Mouse (Mus musculus) forebrain, embryonic 10.5 days (tissue): ENCODE data around the gene Kcnk7. TPM values are rescaled to one million over a fixed set of nuclear protein-coding genes. Genes with fewer than 3 reads are reported as not detected.

Experiments used
- DNase-seq: peaks from one replicate; pipeline ENCODE4 v3.0.0-alpha.2; 2017; ENCODE audit warnings: low spot score; ENCODE audit errors: extremely low spot score
- H3K27ac ChIP-seq: fragments of 300-500 bp; sonication (generic); 2 replicates; pipeline ENCODE4 v1.5.1; 2016; ENCODE audit warnings: mild to moderate bottlenecking
- H3K27me3 ChIP-seq: fragments of 300-500 bp; sonication (generic); 2 replicates; pipeline ENCODE4 v1.6.1; 2016; ENCODE audit warnings: mild to moderate bottlenecking; ENCODE audit not compliant: poor library complexity, severe bottlenecking
- H3K36me3 ChIP-seq: fragments of 300-500 bp; sonication (generic); replicated peaks from 2 replicates; pipeline ENCODE4 v1.6.1; 2016; ENCODE audit warnings: mild to moderate bottlenecking, moderate library complexity
- H3K4me1 ChIP-seq: fragments of 300-500 bp; sonication (generic); 2 replicates; pipeline ENCODE4 v1.6.1; 2016
- H3K4me3 ChIP-seq: fragments of 300-500 bp; sonication (generic); 2 replicates; pipeline ENCODE4 v1.5.1; 2016; ENCODE audit warnings: mild to moderate bottlenecking, moderate library complexity
- H3K9me3 ChIP-seq: fragments of 300-500 bp; sonication (generic); 2 replicates; pipeline ENCODE4 v1.6.1; 2016; ENCODE audit warnings: mild to moderate bottlenecking, moderate library complexity
- WGBS: fragments of 180-500 bp; shearing (Covaris S2); methylation state at CpG from one replicate; pipeline ENCODE4 v1.1.7; 2016; 5-methylcytosine and 5-hydroxymethylcytosine counted together
- polyA plus RNA-seq: library from polyadenylated mRNA; unstranded; fragments of >200 nt; fragmentation: Nextera tagmentation; extraction: Ambion mirVana; gene quantifications from 2 replicates; pipeline ENCODE4 v1.2.1, GENCODE M21; 2016

Kcnk7 gene
- polyA plus RNA-seq, 1 experiment from 2014 or later, result 0.19 TPM

DNA sequence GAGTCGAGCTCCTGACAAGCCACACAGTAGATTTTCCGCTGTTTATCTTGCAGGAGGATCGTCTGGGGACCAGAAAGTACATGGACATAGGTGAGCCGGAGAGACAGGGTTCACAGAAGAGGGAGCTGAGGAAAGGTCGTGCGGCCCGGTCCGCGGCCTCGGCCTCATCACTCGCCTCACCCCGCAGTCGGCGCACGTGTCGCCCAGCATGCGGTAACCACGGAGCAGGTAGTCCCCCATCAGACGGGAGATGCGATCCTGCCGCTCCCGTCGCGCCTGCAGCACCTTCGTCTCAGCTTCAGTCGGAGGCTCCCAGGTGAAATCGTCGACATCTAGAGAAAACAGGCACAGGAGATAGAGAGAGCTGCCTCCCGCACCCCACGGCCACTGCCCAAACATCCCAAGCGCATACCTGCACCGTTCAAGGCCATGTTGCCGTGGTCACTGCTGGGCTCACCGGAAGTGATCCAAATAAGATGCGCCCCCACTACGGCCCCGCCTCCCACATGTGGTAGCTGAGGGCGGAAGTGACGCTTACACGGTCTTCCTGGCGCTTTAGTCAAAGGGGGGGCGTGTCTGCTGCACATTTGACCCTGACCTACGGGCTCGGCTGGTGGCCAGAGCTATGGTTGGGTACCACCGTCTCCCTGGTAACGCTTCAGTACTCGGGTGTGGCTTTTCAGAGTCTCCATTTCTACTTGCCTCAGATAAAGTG lies 27.3 kb downstream of the Kcnk7 start:
- WGBS, result under 1% methylated on average over 47 of the region's 47 CpGs
- Histone ChIP-seq H3K27ac (peak overlapping the region; percentile 84), H3K27me3 (peaks cover 10% of the 10 kb centered on the region)

DNA sequence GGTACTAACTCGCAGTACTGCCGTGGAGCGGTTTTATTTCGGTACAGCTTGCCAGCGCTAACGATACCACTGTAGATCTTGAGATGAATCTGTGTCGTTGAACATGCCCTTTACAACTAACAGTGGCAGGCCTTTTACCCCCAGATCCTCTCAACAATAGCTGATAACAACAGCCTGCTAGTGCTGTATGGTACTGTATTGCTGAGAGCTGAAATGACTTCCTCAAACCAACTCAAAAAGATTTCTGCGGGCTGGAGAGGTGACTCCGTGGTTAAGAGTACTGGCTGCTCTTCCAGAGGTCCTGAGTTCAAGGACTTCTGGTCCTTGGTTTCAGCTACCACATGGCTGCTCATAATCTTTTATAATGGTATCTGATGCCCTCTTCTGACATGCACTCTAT lies 30.2 kb downstream of the Kcnk7 start:
- Histone ChIP-seq H3K36me3 (peaks cover 9% of the 10 kb centered on the region), H3K9me3 (no peaks in the 10 kb centered on the region)
- WGBS, result 83% methylated on average over 9 of the region's 9 CpGs

More for the DNA sequence above, 27.3 kb downstream of the Kcnk7 start:
- Histone ChIP-seq H3K9me3 (no peaks in the 10 kb centered on the region), H3K4me3 (peak overlapping the region; percentile 88), H3K36me3 (peaks cover 17% of the 10 kb centered on the region), H3K4me1 (peaks cover 56% of the 10 kb centered on the region)
- DNase-seq, result peak; percentile 98

DNA sequence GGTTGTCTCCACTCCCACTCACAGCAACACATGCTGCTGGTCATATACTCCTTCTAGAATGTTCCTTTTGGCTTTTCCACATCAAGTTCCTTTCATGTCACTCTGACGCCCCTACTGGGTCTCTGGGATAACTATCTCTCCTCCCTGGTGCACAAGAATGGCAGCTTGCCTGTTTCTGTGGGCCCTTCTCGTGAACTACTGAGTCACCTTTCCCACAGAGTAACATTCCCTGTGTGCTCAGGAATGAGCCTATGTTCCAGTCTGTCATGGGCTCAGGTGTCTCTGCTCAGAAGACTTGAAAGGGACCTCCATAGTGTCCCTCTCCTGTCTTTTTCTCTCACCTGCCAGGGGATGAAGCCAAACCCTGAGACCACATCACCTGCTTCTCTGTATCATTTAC lies 35.3 kb downstream of the Kcnk7 start:
- Histone ChIP-seq H3K9me3 (no peaks in the 10 kb centered on the region), H3K27ac (no peak overlapping the region), H3K4me3 (no peak overlapping the region), H3K4me1 (peaks cover 41% of the 10 kb centered on the region), H3K36me3 (no peaks in the 10 kb centered on the region), H3K27me3 (peaks cover 68% of the 10 kb centered on the region)
- no peak for DNase-seq
- 57% methylated on average over 2 of the region's 2 CpGs for WGBS

More for the DNA sequence above, 30.2 kb downstream of the Kcnk7 start:
- DNase-seq, result no peak
- Histone ChIP-seq H3K4me1 (peaks cover 28% of the 10 kb centered on the region), H3K27me3 (peaks cover 17% of the 10 kb centered on the region), H3K27ac (no peak overlapping the region), H3K4me3 (no peak overlapping the region)

- H3K27me3 ChIP-seq, result peaks cover 80% of the 10 kb centered on the region
- DNase-seq, result no peak
- H3K27ac ChIP-seq, result peak within 1 kb of the TSS; percentile 88
- H3K9me3 ChIP-seq, result no peaks in the 10 kb centered on the region
- WGBS, result 12% methylated on average over 14 of the region's 14 CpGs
- no peaks in the 10 kb centered on the region for H3K36me3 ChIP-seq
- H3K4me3 ChIP-seq, result peak within 1 kb of the TSS; percentile 77
- H3K4me1 ChIP-seq, result peaks cover 48% of the 10 kb centered on the region
Observed at GRCm38 (mm10) chr19:5740320-5741317, 36.5 kb downstream of the Kcnk7 start, which contains the start of gene Ltbp3. Ltbp3 (plus strand) TSS chr19:5740904.

GRCm38 (mm10) chr19:5741641-5742240 lies 37.6 kb downstream of the Kcnk7 start:
- peak overlapping the region; percentile 88 for H3K27ac ChIP-seq

DNA sequence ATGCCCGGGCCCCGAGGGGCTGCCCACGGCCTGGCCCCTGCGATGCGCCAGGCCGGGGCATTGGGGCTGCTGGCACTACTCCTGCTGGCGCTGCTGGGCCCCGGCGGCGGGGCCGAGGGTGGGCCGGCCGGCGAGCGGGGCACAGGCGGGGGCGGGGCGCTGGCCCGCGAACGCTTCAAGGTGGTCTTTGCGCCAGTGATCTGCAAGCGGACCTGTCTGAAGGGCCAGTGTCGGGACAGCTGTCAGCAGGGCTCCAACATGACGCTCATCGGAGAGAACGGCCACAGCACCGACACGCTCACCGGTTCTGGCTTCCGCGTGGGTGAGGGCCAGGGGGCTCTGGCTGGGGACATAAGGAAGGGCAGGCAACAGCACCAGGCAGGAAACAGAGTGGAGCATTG lies 38.1 kb downstream of the Kcnk7 start:
- no peaks in the 10 kb centered on the region for H3K36me3 ChIP-seq
- no peaks in the 10 kb centered on the region for H3K9me3 ChIP-seq
- H3K4me1 ChIP-seq, result peaks cover 65% of the 10 kb centered on the region
- H3K27ac ChIP-seq, result peak overlapping the region; percentile 88
- WGBS, result under 1% methylated on average over 32 of the region's 32 CpGs
- peak; percentile 44 for DNase-seq
- peak overlapping the region; percentile 77 for H3K4me3 ChIP-seq
- peaks cover 90% of the 10 kb centered on the region for H3K27me3 ChIP-seq

More at GRCm38 (mm10) chr19:5741641-5742240, 37.6 kb downstream of the Kcnk7 start:
- peak overlapping the region; percentile 77 for H3K4me3 ChIP-seq
- H3K9me3 ChIP-seq, result no peaks in the 10 kb centered on the region
- DNase-seq, result peak; percentile 54
- WGBS, result 1% methylated on average over 54 of the region's 55 CpGs
- no peaks in the 10 kb centered on the region for H3K36me3 ChIP-seq
- peaks cover 60% of the 10 kb centered on the region for H3K4me1 ChIP-seq
- H3K27me3 ChIP-seq, result peaks cover 89% of the 10 kb centered on the region

GRCm38 (mm10) chr19:5743576-5743975 lies 39.4 kb downstream of the Kcnk7 start:
- 70% methylated on average over 5 of the region's 5 CpGs for WGBS
- peaks cover 67% of the 10 kb centered on the region for H3K4me1 ChIP-seq
- no peak for DNase-seq
- H3K27ac ChIP-seq, result no peak overlapping the region
- H3K4me3 ChIP-seq, result no peak overlapping the region
- peaks cover 100% of the 10 kb centered on the region for H3K27me3 ChIP-seq
- H3K36me3 ChIP-seq, result no peaks in the 10 kb centered on the region
- H3K9me3 ChIP-seq, result no peaks in the 10 kb centered on the region

- Histone ChIP-seq H3K4me3 (peak overlapping the region; percentile 51), H3K27me3 (peaks cover 100% of the 10 kb centered on the region), H3K36me3 (no peaks in the 10 kb centered on the region), H3K27ac (peak overlapping the region; percentile 78), H3K9me3 (no peaks in the 10 kb centered on the region), H3K4me1 (peaks cover 58% of the 10 kb centered on the region)
- no peak for DNase-seq
- 4% methylated on average over 36 of the region's 36 CpGs for WGBS
Observed at GRCm38 (mm10) chr19:5745756-5746710, 41.9 kb downstream of the Kcnk7 start.

DNA sequence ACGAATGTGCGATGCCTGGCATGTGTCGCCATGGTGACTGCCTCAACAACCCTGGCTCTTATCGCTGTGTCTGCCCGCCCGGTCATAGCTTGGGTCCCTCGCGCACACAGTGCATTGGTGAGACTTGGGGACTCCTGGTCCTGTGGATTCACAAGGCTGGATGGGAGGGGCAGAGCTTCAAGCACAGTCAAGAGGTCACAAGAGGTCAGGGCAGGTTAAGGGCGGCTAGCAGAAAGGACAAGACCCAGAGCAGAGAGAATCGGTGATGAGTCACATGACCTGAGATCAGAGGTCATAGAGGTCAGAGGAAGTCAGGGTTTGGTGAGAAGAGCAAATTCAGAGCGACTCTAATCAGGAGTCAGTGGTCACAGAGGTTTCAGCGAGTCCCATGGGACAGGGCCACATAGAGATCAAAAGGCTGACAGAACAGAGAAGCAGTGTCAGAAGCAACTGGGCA lies 42.8 kb downstream of the Kcnk7 start:
- Histone ChIP-seq H3K4me3 (no peak overlapping the region), H3K27me3 (peaks cover 100% of the 10 kb centered on the region), H3K4me1 (peaks cover 58% of the 10 kb centered on the region)

GRCm38 (mm10) chr19:5749476-5749875 lies 45.3 kb downstream of the Kcnk7 start:
- Histone ChIP-seq H3K4me3 (no peak overlapping the region), H3K9me3 (no peaks in the 10 kb centered on the region), H3K36me3 (no peaks in the 10 kb centered on the region), H3K27ac (no peak overlapping the region), H3K4me1 (peaks cover 41% of the 10 kb centered on the region), H3K27me3 (peaks cover 100% of the 10 kb centered on the region)
- WGBS, result 83% methylated on average over 6 of the region's 6 CpGs
- no peak for DNase-seq

More for the DNA sequence above, 42.8 kb downstream of the Kcnk7 start:
- no peak overlapping the region for H3K27ac ChIP-seq
- no peak for DNase-seq
- H3K36me3 ChIP-seq, result no peaks in the 10 kb centered on the region
- WGBS, result 44% methylated on average over 12 of the region's 12 CpGs
- H3K9me3 ChIP-seq, result no peaks in the 10 kb centered on the region

DNA sequence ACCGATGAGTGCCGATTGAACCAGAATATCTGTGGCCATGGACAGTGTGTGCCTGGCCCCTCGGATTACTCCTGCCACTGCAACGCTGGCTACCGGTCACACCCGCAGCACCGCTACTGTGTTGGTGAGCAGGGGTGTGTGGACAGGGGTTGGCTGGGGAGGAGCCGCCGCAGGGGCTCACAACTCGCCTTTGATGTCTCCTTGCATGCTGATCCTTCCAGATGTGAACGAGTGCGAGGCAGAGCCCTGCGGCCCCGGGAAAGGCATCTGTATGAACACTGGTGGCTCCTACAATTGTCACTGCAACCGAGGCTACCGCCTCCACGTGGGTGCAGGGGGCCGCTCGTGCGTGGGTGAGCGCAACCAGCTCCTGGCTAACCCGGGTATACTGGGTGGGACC lies 46.8 kb downstream of the Kcnk7 start:
- H3K27me3 ChIP-seq, result peaks cover 100% of the 10 kb centered on the region
- 10% methylated on average over 22 of the region's 22 CpGs for WGBS
- H3K9me3 ChIP-seq, result no peaks in the 10 kb centered on the region
- no peaks in the 10 kb centered on the region for H3K36me3 ChIP-seq
- H3K4me1 ChIP-seq, result peaks cover 31% of the 10 kb centered on the region
- no peak overlapping the region for H3K27ac ChIP-seq
- peak overlapping the region; percentile 31 for H3K4me3 ChIP-seq
- DNase-seq, result no peak
